Mouse (Mus musculus): Measurements from ENCODE around the gene Ica1.

Ica1 gene

GRCm38 (mm10) chr6:8778296-8778649, at the start of gene Ica1:
Ica1 (minus strand) TSS chr6:8778488.
- DNase-seq (ENCODE audit: low read depth, low spot score), result no peak

GRCm38 (mm10) chr6:8819866-8820265, 41.6 kb upstream of the Ica1 start:
- no peak for DNase-seq (ENCODE audit: low read depth, low spot score)

- no peak for DNase-seq (ENCODE audit: low read depth, low spot score)
Measured at GRCm38 (mm10) chr6:8814332-8815002, 36.2 kb upstream of the Ica1 start.

- no peak for DNase-seq (ENCODE audit: low read depth, low spot score)
Measured at GRCm38 (mm10) chr6:8802561-8803150, 24.4 kb upstream of the Ica1 start.

- DNase-seq (ENCODE audit: low read depth, low spot score), result no peak
Measured at GRCm38 (mm10) chr6:8792385-8792784, 14.1 kb upstream of the Ica1 start.

GRCm38 (mm10) chr6:8791781-8792180, 13.5 kb upstream of the Ica1 start:
- no peak for DNase-seq (ENCODE audit: low read depth, low spot score)

GRCm38 (mm10) chr6:8780618-8781017, 2.3 kb upstream of the Ica1 start:
- DNase-seq (ENCODE audit: low read depth, low spot score), result no peak

GRCm38 (mm10) chr6:8777411-8778295, 635 bp downstream of the Ica1 start:
- peak; percentile 35 for DNase-seq (ENCODE audit: low read depth, low spot score)

- no peak for DNase-seq (ENCODE audit: low read depth, low spot score)
Measured at GRCm38 (mm10) chr6:8771539-8771938, 6.7 kb downstream of the Ica1 start.

- DNase-seq (ENCODE audit: low read depth, low spot score), result no peak
Measured at GRCm38 (mm10) chr6:8770341-8770740, 7.9 kb downstream of the Ica1 start.

- no peak for DNase-seq (ENCODE audit: low read depth, low spot score)
Measured at GRCm38 (mm10) chr6:8769803-8770202, 8.5 kb downstream of the Ica1 start.

- no peak for DNase-seq (ENCODE audit: low read depth, low spot score)
Measured at GRCm38 (mm10) chr6:8766652-8767051, 11.6 kb downstream of the Ica1 start.

- DNase-seq (ENCODE audit: low read depth, low spot score), result no peak
Measured at GRCm38 (mm10) chr6:8765801-8766200, 12.5 kb downstream of the Ica1 start.

- no peak for DNase-seq (ENCODE audit: low read depth, low spot score)
Measured at GRCm38 (mm10) chr6:8765064-8765463, 13.2 kb downstream of the Ica1 start.

- no peak for DNase-seq (ENCODE audit: low read depth, low spot score)
Measured at GRCm38 (mm10) chr6:8760708-8761294, 17.5 kb downstream of the Ica1 start.

GRCm38 (mm10) chr6:8759901-8760300, 18.4 kb downstream of the Ica1 start:
- no peak for DNase-seq (ENCODE audit: low read depth, low spot score)

- no peak for DNase-seq (ENCODE audit: low read depth, low spot score)
Measured at GRCm38 (mm10) chr6:8755760-8756276, 22.5 kb downstream of the Ica1 start.

GRCm38 (mm10) chr6:8754486-8754885, 23.8 kb downstream of the Ica1 start:
- no peak for DNase-seq (ENCODE audit: low read depth, low spot score)

- no peak for DNase-seq (ENCODE audit: low read depth, low spot score)
Measured at GRCm38 (mm10) chr6:8753723-8754036, 24.6 kb downstream of the Ica1 start.

- no peak for DNase-seq (ENCODE audit: low read depth, low spot score)
Measured at GRCm38 (mm10) chr6:8752984-8753722, 25.1 kb downstream of the Ica1 start.

GRCm38 (mm10) chr6:8744886-8745285, 33.4 kb downstream of the Ica1 start:
- no peak for DNase-seq (ENCODE audit: low read depth, low spot score)
